Mouse (Mus musculus) hematopoietic stem cell, adult 5-6 weeks (primary cell): Measurements from ENCODE around the gene Yy1. TPM values are rescaled to one million over a fixed set of nuclear protein-coding genes. Genes with fewer than 3 reads are reported as not detected.

ENCODE experiments used
- ATAC-seq, 2 experiments: fragments of 125-278 bp in 1 of 2; replicated peaks in 1 of 2; 2 replicates each; pipeline ENCODE4 v1.8.0; 2016 to 2017; ENCODE audit warnings: inconsistent platforms in 2 of 2, mild to moderate bottlenecking in 2 of 2, moderate number of reproducible peaks in 2 of 2, low read depth in 1 of 2, moderate TSS enrichment in 1 of 2; ENCODE audit not compliant: low FRiP score in 2 of 2, poor library complexity in 2 of 2, severe bottlenecking in 2 of 2, insufficient read depth in 1 of 2, low TSS enrichment in 1 of 2
- total RNA-seq: library from RNA; stranded (forward); fragments of 172-1452, 232-1000 nt; gene quantifications from 2 replicates; pipeline ENCODE4 v1.2.3, GENCODE M21; 2017

Gene Yy1
- 71.9 and 76.6 TPM in 2 replicates for total RNA-seq

- peak; percentile 85 to 86 for ATAC-seq
Measured at GRCm38 (mm10) chr12:108792546-108793452, at the start of gene Yy1. Gene Yy1, plus strand, starts transcription at chr12:108792973.

- ATAC-seq = no peak
Measured at GRCm38 (mm10) chr12:108745990-108746389, 46.8 kb upstream of the Yy1 start.

GRCm38 (mm10) chr12:108749019-108749418, 43.8 kb upstream of the Yy1 start:
- no peak for ATAC-seq

GRCm38 (mm10) chr12:108749454-108749853, 43.3 kb upstream of the Yy1 start:
- ATAC-seq = no peak

DNA sequence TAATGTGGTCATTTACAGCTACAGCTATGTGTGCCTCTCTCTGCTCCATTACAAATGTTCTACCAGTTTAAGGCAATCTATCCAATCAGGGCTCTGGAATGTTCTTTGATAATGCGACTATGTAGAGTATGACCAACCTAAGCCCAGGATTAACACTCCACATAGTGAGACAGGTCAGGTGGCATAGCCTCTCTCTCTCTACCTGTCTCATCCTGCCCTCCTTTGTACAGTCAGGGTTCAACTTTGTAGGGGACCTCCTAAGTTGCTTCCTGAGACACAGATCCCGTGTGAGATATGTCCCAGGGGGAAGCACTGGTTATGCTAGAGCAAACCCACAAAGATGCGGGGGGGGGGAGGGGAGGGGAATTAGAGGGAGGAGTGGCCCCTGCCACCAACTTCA, 42.5 kb upstream of the Yy1 start:
- no peak for ATAC-seq

GRCm38 (mm10) chr12:108751790-108752189, 41.0 kb upstream of the Yy1 start:
- no peak for ATAC-seq

GRCm38 (mm10) chr12:108755141-108755540, 37.6 kb upstream of the Yy1 start:
- no peak for ATAC-seq

- ATAC-seq = no peak
Measured at GRCm38 (mm10) chr12:108756611-108757010, 36.2 kb upstream of the Yy1 start.

DNA sequence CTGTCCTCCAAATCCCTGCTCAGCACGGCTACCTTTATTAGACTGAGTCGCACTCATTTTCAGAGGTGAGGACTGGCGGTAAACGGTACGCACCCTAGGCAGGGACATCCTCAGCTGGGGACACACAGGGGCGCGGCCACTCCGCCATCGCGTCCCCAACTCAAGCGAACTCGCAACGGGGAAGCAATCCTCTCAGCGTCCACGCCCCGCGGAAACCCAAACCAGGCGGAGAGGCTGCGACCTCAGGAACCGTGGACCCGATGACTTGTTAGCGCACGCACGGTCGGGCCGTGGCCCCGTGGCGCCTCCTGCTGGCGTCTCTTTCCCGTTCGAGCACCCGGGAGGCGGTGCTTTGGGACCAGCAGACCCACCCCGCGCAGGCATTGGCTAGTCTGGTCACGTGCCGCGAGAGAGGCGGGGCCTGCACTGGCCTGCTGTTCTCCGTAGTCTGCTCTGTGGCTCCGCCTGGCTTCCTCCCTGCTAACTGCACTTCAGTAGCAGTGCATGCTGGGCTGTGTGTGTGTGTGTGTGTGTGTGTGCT, 35.0 kb upstream of the Yy1 start:
- ATAC-seq = peak; percentile 89 to 98

DNA sequence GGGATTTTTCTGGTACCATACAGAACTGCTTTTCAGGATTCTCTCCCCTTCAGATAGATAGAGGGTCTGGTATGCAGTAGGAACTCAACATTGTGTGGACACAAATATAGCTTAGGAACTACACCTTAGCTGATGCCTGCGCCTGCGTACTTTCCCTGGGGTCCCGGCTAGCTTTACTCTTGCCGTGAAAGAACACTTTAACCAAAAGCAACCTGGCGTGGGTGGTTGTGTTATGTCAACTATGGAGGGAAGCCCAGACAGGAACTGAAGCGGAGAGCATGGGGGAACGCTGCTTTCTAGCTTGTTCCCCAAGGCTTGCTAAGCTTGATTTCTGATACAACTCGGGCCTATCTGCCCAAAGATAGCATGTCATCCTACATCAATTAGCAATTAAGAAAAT, 34.5 kb upstream of the Yy1 start:
- no peak for ATAC-seq

GRCm38 (mm10) chr12:108758682-108759081, 34.1 kb upstream of the Yy1 start:
- ATAC-seq = no peak

GRCm38 (mm10) chr12:108759266-108759665, 33.5 kb upstream of the Yy1 start:
- no peak for ATAC-seq

- ATAC-seq = no peak
Measured at GRCm38 (mm10) chr12:108760016-108760415, 32.8 kb upstream of the Yy1 start.

DNA sequence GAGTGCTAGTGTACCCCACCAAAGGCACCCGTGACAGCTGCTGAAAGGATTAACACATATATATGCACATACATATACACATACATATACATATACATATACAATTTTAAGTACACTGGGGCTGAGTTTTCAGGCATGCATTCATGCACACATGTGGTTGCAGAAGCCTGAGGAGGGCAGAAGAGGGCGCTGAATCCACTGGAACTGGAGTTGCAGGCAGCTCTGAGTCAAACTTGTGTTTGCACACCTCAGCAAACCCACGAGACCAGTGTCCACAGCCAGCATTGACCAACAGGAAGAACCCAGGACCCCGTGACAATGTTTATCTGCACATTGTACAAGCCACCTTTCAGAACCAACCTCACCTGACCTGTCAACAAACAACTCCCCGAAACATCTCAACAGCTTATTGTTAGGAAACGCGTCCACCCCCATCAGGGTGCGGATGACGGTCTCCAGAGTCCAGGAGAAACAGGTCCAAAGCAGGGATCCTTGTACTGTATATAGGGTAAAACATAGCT, 32.2 kb upstream of the Yy1 start:
- ATAC-seq = peak in 1 of 2 experiments; percentile 6; a peak in 1 of 4 replicates

DNA sequence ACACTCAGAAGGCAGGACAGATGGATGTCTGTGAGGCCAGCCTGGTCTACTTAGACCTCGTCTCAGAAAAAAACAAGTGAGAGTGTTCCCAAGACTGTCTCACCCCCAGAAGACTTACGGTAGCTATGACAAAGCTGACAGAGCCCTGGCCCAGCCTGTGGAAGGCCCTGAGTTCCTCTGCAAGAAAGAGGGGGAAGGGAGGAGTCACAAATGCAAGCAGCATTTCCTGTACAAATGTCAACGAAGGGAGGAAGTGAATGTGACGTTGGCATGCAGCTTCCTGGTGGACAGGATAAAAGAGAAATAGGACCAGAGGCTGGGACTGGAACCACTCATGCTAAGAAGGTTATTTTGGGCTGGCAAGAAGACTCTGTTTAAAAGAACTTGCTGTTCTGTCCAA, 31.6 kb upstream of the Yy1 start:
- peak in 1 of 2 experiments; percentile 8; a peak in 1 of 4 replicates for ATAC-seq

GRCm38 (mm10) chr12:108761665-108762064, 31.1 kb upstream of the Yy1 start:
- ATAC-seq = no peak

GRCm38 (mm10) chr12:108763057-108763796, 29.5 kb upstream of the Yy1 start:
- ATAC-seq = peak; percentile 24 to 27
